Mouse (Mus musculus) spleen, adult 2 months (tissue): ENCODE results near the gene Ly6g. TPM values are rescaled to one million over a fixed set of nuclear protein-coding genes. Genes with fewer than 3 reads are reported as not detected.
"Not testable (repeated sequence)": the region's sequence is repeated elsewhere in the genome, so short reads cannot be mapped to it uniquely, and the experiment has no call there.

Experiments
- DNase-seq, 2 experiments: peaks; one replicate each; pipeline versions ENCODE4 v3.0.0 to v3.0.0-alpha.2; 2012 to 2021; ENCODE audit warnings: low spot score in 2 of 2, low read depth in 1 of 2
- H3K27ac ChIP-seq: fragments of 200-500 bp; 2 replicates; pipeline ENCODE4 v1.5.1; 2012; ENCODE audit warnings: low read length, inconsistent platforms; ENCODE audit not compliant: insufficient read depth
- H3K27me3 ChIP-seq: fragments of 200-500 bp; 2 replicates; pipeline ENCODE4 v1.6.1; 2012; ENCODE audit warnings: mild to moderate bottlenecking, moderate library complexity, low read length, inconsistent platforms; ENCODE audit not compliant: control insufficient read depth, insufficient read depth
- H3K36me3 ChIP-seq: fragments of 200-500 bp; 2 replicates; pipeline ENCODE4 v1.6.1; 2012; ENCODE audit warnings: mild to moderate bottlenecking, low read length, inconsistent platforms; ENCODE audit not compliant: control insufficient read depth, insufficient read depth
- H3K4me1 ChIP-seq: fragments of 200-500 bp; 2 replicates; pipeline ENCODE4 v1.6.1; 2011; ENCODE audit warnings: inconsistent platforms; ENCODE audit not compliant: control insufficient read depth, insufficient read depth, insufficient read length
- H3K4me3 ChIP-seq: fragments of 200-500 bp; 2 replicates; pipeline ENCODE4 v1.5.1; 2011; ENCODE audit warnings: mild to moderate bottlenecking, inconsistent platforms; ENCODE audit not compliant: insufficient read depth, insufficient read length; ENCODE audit errors: extremely low read depth
- CTCF ChIP-seq: fragments of 200-500 bp; IDR thresholded peaks from 2 replicates; pipeline ENCODE4 v1.5.1; 2011; ENCODE audit warnings: mild to moderate bottlenecking, inconsistent platforms; ENCODE audit not compliant: insufficient read depth, insufficient read length, insufficient replicate concordance; ENCODE audit errors: extremely low read depth
- POLR2A ChIP-seq: fragments of 200-500 bp; IDR thresholded peaks from 2 replicates; pipeline ENCODE4 v1.6.1; 2011; ENCODE audit warnings: low read depth, low read length, inconsistent platforms
- WGBS: fragments of 180-500 bp; shearing (Covaris S2); methylation state at CpG from one replicate; pipeline ENCODE4 v1.1.7; 2018; 5-methylcytosine and 5-hydroxymethylcytosine counted together
- polyA plus RNA-seq: library from polyadenylated mRNA; depleted of rRNA; stranded (reverse); fragments of >200 nt; gene quantifications from 2 replicates; pipeline ENCODE4 v1.2.3, GENCODE M21; 2012; rRNA removed

Gene Ly6g
- polyA plus RNA-seq: 1.7 TPM in 2 replicates

GRCm38 (mm10) chr15:75154940-75155339 lies at the start of gene Ly6g:
Gene Ly6g (plus strand): TSS chr15:75155240.
- TF ChIP-seq POLR2A: no peak
- TF ChIP-seq CTCF: no peak
- Histone ChIP-seq H3K4me1 (no peaks in the 10 kb centered on the region), H3K36me3 (no peaks in the 10 kb centered on the region), H3K27me3 (no peaks in the 10 kb centered on the region), H3K27ac (no peak within 1 kb of the TSS), H3K4me3 (no peak within 1 kb of the TSS)
- no peak for DNase-seq
- 88% methylated on average over 1 of the region's 1 CpGs for WGBS

- H3K36me3 ChIP-seq, H3K27me3 ChIP-seq, DNase-seq, H3K4me3 ChIP-seq, H3K27ac ChIP-seq: not testable (repeated sequence)
- H3K4me1 ChIP-seq: peaks cover 21% of the 10 kb centered on the region; the same call in 1 of the 2 replicates
- WGBS: 77% methylated on average over 2 of the region's 5 CpGs
Observed at GRCm38 (mm10) chr15:75110424-75110823, 44.6 kb upstream of the Ly6g start.

- Histone ChIP-seq H3K27ac (peak within 1 kb of the TSS; percentile 37), H3K4me3 (peak within 1 kb of the TSS; percentile 25; the same call in 1 of the 2 replicates), H3K4me1 (peaks cover 26% of the 10 kb centered on the region; the same call in 1 of the 2 replicates)
- H3K27me3 ChIP-seq, H3K36me3 ChIP-seq, DNase-seq: not testable (repeated sequence)
- WGBS: 17% methylated on average over 1 of the region's 1 CpGs
Observed at GRCm38 (mm10) chr15:75111861-75112630, 43.0 kb upstream of the Ly6g start, which contains the start of gene Ly6c2. Gene Ly6c2 (minus strand): TSS chr15:75111970.

- peak; percentile 57 to 75 for DNase-seq
- Histone ChIP-seq H3K27ac (peak overlapping the region; percentile 87; the same call in 1 of the 2 replicates), H3K4me3 (no peak overlapping the region), H3K36me3 (no peaks in the 10 kb centered on the region), H3K27me3 (no peaks in the 10 kb centered on the region), H3K4me1 (peaks cover 30% of the 10 kb centered on the region; the same call in 1 of the 2 replicates)
- TF ChIP-seq POLR2A (no peak), CTCF (no peak)
- WGBS: 7% methylated on average over 2 of the region's 2 CpGs
Observed at GRCm38 (mm10) chr15:75116525-75116924, 38.5 kb upstream of the Ly6g start.

- not testable (repeated sequence) for H3K4me3 ChIP-seq, H3K27me3 ChIP-seq, DNase-seq, H3K36me3 ChIP-seq
- Histone ChIP-seq H3K4me1 (peaks cover 25% of the 10 kb centered on the region; the same call in 1 of the 2 replicates), H3K27ac (peak overlapping the region; percentile 87)
- 65% methylated on average over 5 of the region's 5 CpGs for WGBS
Observed at GRCm38 (mm10) chr15:75117481-75117880, 37.6 kb upstream of the Ly6g start.

GRCm38 (mm10) chr15:75118742-75119141 lies 36.3 kb upstream of the Ly6g start:
- not testable (repeated sequence) for H3K36me3 ChIP-seq, H3K4me3 ChIP-seq, H3K27ac ChIP-seq, H3K27me3 ChIP-seq
- peak; percentile 56; the same call in 1 of the 2 replicates for TF ChIP-seq CTCF
- H3K4me1 ChIP-seq: peaks cover 25% of the 10 kb centered on the region; the same call in 1 of the 2 replicates
- WGBS: 40% methylated on average over 6 of the region's 7 CpGs
- peak in 1 of 2 experiments; percentile 61 for DNase-seq

- Histone ChIP-seq H3K27ac (no peak overlapping the region), H3K4me3 (no peak overlapping the region), H3K4me1 (peaks cover 15% of the 10 kb centered on the region; the same call in 1 of the 2 replicates), H3K36me3 (no peaks in the 10 kb centered on the region), H3K27me3 (no peaks in the 10 kb centered on the region)
- peak in 1 of 2 experiments; percentile 51 for DNase-seq
- TF ChIP-seq POLR2A: no peak
- peak; percentile 73; the same call in 1 of the 2 replicates for TF ChIP-seq CTCF
- 5% methylated on average over 2 of the region's 2 CpGs for WGBS
Observed at GRCm38 (mm10) chr15:75120066-75120465, 35.0 kb upstream of the Ly6g start.

- H3K36me3 ChIP-seq, H3K4me3 ChIP-seq, H3K4me1 ChIP-seq, H3K27me3 ChIP-seq, H3K27ac ChIP-seq, DNase-seq: not testable (repeated sequence)
- 93% methylated on average over 2 of the region's 2 CpGs for WGBS
Observed at GRCm38 (mm10) chr15:75132346-75132745, 22.7 kb upstream of the Ly6g start.

GRCm38 (mm10) chr15:75135090-75135783 lies 19.8 kb upstream of the Ly6g start:
- not testable (repeated sequence) for H3K27ac ChIP-seq, H3K36me3 ChIP-seq, H3K4me3 ChIP-seq, DNase-seq, H3K4me1 ChIP-seq, H3K27me3 ChIP-seq
- WGBS: 61% methylated on average over 2 of the region's 2 CpGs

GRCm38 (mm10) chr15:75137739-75138138 lies 17.3 kb upstream of the Ly6g start:
- 54% methylated on average over 3 of the region's 3 CpGs for WGBS
- DNase-seq, H3K27ac ChIP-seq: not testable (repeated sequence)

More at GRCm38 (mm10) chr15:75137739-75138138, 17.3 kb upstream of the Ly6g start:
- not testable (repeated sequence) for H3K4me1 ChIP-seq, H3K27me3 ChIP-seq, H3K36me3 ChIP-seq, H3K4me3 ChIP-seq
